Mouse (Mus musculus) kidney, postnatal 0 days (tissue): ENCODE data around the gene Kcnd3. TPM values are rescaled to one million over a fixed set of nuclear protein-coding genes. Genes with fewer than 3 reads are reported as not detected.

Source experiments
- ATAC-seq: fragments of 200-750 bp; cut with Nextera tagmentation; replicated peaks from 2 replicates; pipeline ENCODE4 v1.8.0; 2017; ENCODE audit warnings: low read depth, moderate number of reproducible peaks, moderate TSS enrichment, moderate library complexity; ENCODE audit not compliant: low FRiP score
- DNase-seq: peaks from one replicate; pipeline ENCODE4 v3.0.0-alpha.2; 2016; ENCODE audit warnings: low spot score
- H3K27ac ChIP-seq: fragments of 300-500 bp; sonication (generic); 2 replicates; pipeline ENCODE4 v1.5.1; 2014; ENCODE audit warnings: mild to moderate bottlenecking
- H3K27me3 ChIP-seq: fragments of 300-500 bp; sonication (generic); 2 replicates; pipeline ENCODE4 v1.6.1; 2014; ENCODE audit warnings: low read length, mixed read lengths; ENCODE audit not compliant: insufficient read depth
- H3K36me3 ChIP-seq: fragments of 300-500 bp; sonication (generic); 2 replicates; pipeline ENCODE4 v1.6.1; 2014; ENCODE audit warnings: low read length, mixed read lengths; ENCODE audit not compliant: insufficient read depth
- H3K4me1 ChIP-seq: fragments of 300-500 bp; sonication (generic); replicated peaks from 2 replicates; pipeline ENCODE4 v1.6.1; 2014; ENCODE audit warnings: antibody characterized with exemption, low read length, mixed read lengths; ENCODE audit not compliant: insufficient read depth
- H3K4me2 ChIP-seq: fragments of 300-500 bp; sonication (generic); 2 replicates; pipeline ENCODE4 v1.6.1; 2014; ENCODE audit warnings: mild to moderate bottlenecking, low read length, moderate library complexity, mixed read lengths
- H3K4me3 ChIP-seq: fragments of 300-500 bp; sonication (generic); replicated peaks from 2 replicates; pipeline ENCODE4 v1.5.1; 2014; ENCODE audit warnings: low read depth, low read length
- H3K9ac ChIP-seq: fragments of 300-500 bp; sonication (generic); 2 replicates; pipeline ENCODE4 v1.6.1; 2014; ENCODE audit warnings: low read depth, low read length
- H3K9me3 ChIP-seq: fragments of 300-500 bp; sonication (generic); replicated peaks from 2 replicates; pipeline ENCODE4 v1.6.1; 2016; ENCODE audit warnings: low read length, inconsistent platforms, mixed read lengths
- CTCF ChIP-seq: IDR thresholded peaks from 2 replicates; pipeline ENCODE4 v1.5.1; 2016; ENCODE audit warnings: antibody characterized with exemption, low read depth, mild to moderate bottlenecking, moderate library complexity
- WGBS: fragments of 180-500 bp; shearing (Covaris S2); extraction: QIAGEN DNeasy Blood & Tissue Kit; methylation state at CpG from one replicate; pipeline ENCODE4 v1.1.7; 2014; 5-methylcytosine and 5-hydroxymethylcytosine counted together
- polyA plus RNA-seq: library from polyadenylated mRNA; unstranded; fragments of >200 nt; fragmentation: Nextera tagmentation; extraction: Ambion mirVana; gene quantifications from 2 replicates; pipeline ENCODE4 v1.2.1, GENCODE M21; 2015

Gene Kcnd3
- polyA plus RNA-seq, 1 experiment from 2014 or later: 2.9 TPM

- Histone ChIP-seq H3K9ac (no peak overlapping the region), H3K4me3 (no peak overlapping the region), H3K27me3 (no peaks in the 10 kb centered on the region), H3K4me1 (no peaks in the 10 kb centered on the region), H3K36me3 (no peaks in the 10 kb centered on the region), H3K4me2 (no peak overlapping the region), H3K27ac (no peak overlapping the region), H3K9me3 (no peaks in the 10 kb centered on the region)
- no peak for TF ChIP-seq CTCF
- 74% methylated on average over 4 of the region's 4 CpGs for WGBS
- ATAC-seq (no peak), DNase-seq (no peak)
Measured at GRCm38 (mm10) chr3:105423427-105423826, 28.7 kb upstream of the Kcnd3 start.

- ATAC-seq (no peak), DNase-seq (no peak)
- Histone ChIP-seq H3K36me3 (no peaks in the 10 kb centered on the region), H3K27ac (no peak overlapping the region), H3K9me3 (no peaks in the 10 kb centered on the region), H3K4me3 (no peak overlapping the region), H3K4me2 (no peak overlapping the region), H3K9ac (no peak overlapping the region), H3K27me3 (no peaks in the 10 kb centered on the region), H3K4me1 (no peaks in the 10 kb centered on the region)
- TF ChIP-seq CTCF: no peak
Measured at GRCm38 (mm10) chr3:105428586-105428985, 23.5 kb upstream of the Kcnd3 start.

GRCm38 (mm10) chr3:105436383-105436782, 15.7 kb upstream of the Kcnd3 start:
- no peak overlapping the region for H3K27ac ChIP-seq
- no peak for TF ChIP-seq CTCF
- ATAC-seq (no peak), DNase-seq (no peak)
- no peak overlapping the region for H3K4me2 ChIP-seq
- H3K27me3 ChIP-seq: no peaks in the 10 kb centered on the region
- no peak overlapping the region for H3K9ac ChIP-seq
- no peaks in the 10 kb centered on the region for H3K4me1 ChIP-seq
- H3K9me3 ChIP-seq: no peaks in the 10 kb centered on the region
- WGBS: 69% methylated on average over 2 of the region's 2 CpGs
- H3K4me3 ChIP-seq: no peak overlapping the region
- no peaks in the 10 kb centered on the region for H3K36me3 ChIP-seq

- ATAC-seq (no peak), DNase-seq (no peak)
- 84% methylated on average over 11 of the region's 11 CpGs for WGBS
Measured at GRCm38 (mm10) chr3:105436971-105437370, 15.2 kb upstream of the Kcnd3 start.

GRCm38 (mm10) chr3:105440873-105441495, 11.1 kb upstream of the Kcnd3 start:
- H3K9me3 ChIP-seq: no peaks in the 10 kb centered on the region
- 66% methylated on average over 4 of the region's 4 CpGs for WGBS
- DNase-seq: no peak
- H3K4me2 ChIP-seq: no peak overlapping the region
- no peak overlapping the region for H3K4me3 ChIP-seq
- H3K9ac ChIP-seq: no peak overlapping the region
- H3K36me3 ChIP-seq: no peaks in the 10 kb centered on the region
- H3K4me1 ChIP-seq: no peaks in the 10 kb centered on the region
- H3K27me3 ChIP-seq: no peaks in the 10 kb centered on the region
- no peak for ATAC-seq
- TF ChIP-seq CTCF: peak; percentile 30; the same call in 1 of the 2 replicates
- no peak overlapping the region for H3K27ac ChIP-seq

More at GRCm38 (mm10) chr3:105436971-105437370, 15.2 kb upstream of the Kcnd3 start:
- Histone ChIP-seq H3K27me3 (no peaks in the 10 kb centered on the region), H3K27ac (no peak overlapping the region), H3K4me1 (no peaks in the 10 kb centered on the region), H3K4me2 (no peak overlapping the region), H3K9me3 (no peaks in the 10 kb centered on the region), H3K9ac (no peak overlapping the region), H3K4me3 (no peak overlapping the region), H3K36me3 (no peaks in the 10 kb centered on the region)
- TF ChIP-seq CTCF: no peak

- H3K27ac ChIP-seq: no peak overlapping the region
- peaks cover 5% of the 10 kb centered on the region for H3K27me3 ChIP-seq
- ATAC-seq (no peak), DNase-seq (peak; percentile 76)
- H3K4me2 ChIP-seq: peak overlapping the region; percentile 95
- H3K36me3 ChIP-seq: no peaks in the 10 kb centered on the region
- peak; percentile 51 for TF ChIP-seq CTCF
- WGBS: 2% methylated on average over 22 of the region's 22 CpGs
- H3K9ac ChIP-seq: 0 out of 2 replicates have a peak overlapping the region, but pooled peaks have one; percentile 60
- peaks cover 8% of the 10 kb centered on the region for H3K4me1 ChIP-seq
- no peaks in the 10 kb centered on the region for H3K9me3 ChIP-seq
- H3K4me3 ChIP-seq: peak overlapping the region; percentile 71; the same call in 1 of the 2 replicates
Measured at GRCm38 (mm10) chr3:105450641-105451470, 1.3 kb upstream of the Kcnd3 start.
